Mouse (Mus musculus): ENCODE results near the gene Rara. TPM values are rescaled to one million over a fixed set of nuclear protein-coding genes. Genes with fewer than 3 reads are reported as not detected.
A peak's percentile ranks its signal among the peaks of the same experiment; 100 is the strongest.

Rara gene
- polyA plus RNA-seq (2014; fragmentation: Nextera tagmentation; extraction: Ambion mirVana): 13.2 and 14.8 TPM in 2 replicates

- ATAC-seq (ENCODE audit: low FRiP score): no peak
- H3K4me1 ChIP-seq (ENCODE audit: control insufficient read depth, insufficient read depth, low read length): peaks cover 63% of the 10 kb centered on the region
- no peaks in the 10 kb centered on the region for H3K27me3 ChIP-seq (ENCODE audit: control insufficient read depth, insufficient read depth, low read length)
- H3K9ac ChIP-seq (ENCODE audit: low read length): peak within 1 kb of the TSS; percentile 79
- no peaks in the 10 kb centered on the region for H3K9me3 ChIP-seq (ENCODE audit: control insufficient read depth, low read length)
- H3K4me2 ChIP-seq: peak within 1 kb of the TSS; percentile 81
- 6% methylated on average over 21 of the region's 21 CpGs for WGBS
- no peak within 1 kb of the TSS for H3K27ac ChIP-seq (ENCODE audit: low read depth, low read length)
- peak; percentile 87 for DNase-seq (ENCODE audit: low spot score, missing footprints)
- peak within 1 kb of the TSS; percentile 50 for H3K4me3 ChIP-seq (ENCODE audit: low read depth, low read length)
- H3K36me3 ChIP-seq (ENCODE audit: control insufficient read depth, insufficient read depth, low read length): no peaks in the 10 kb centered on the region
These were observed at the start of gene Rara for GRCm38 (mm10) chr11:98927438-98928076. Gene Rara, plus strand, starts transcription at chr11:98927818.

GRCm38 (mm10) chr11:98887703-98888102, 39.9 kb upstream of the Rara start:
- Histone ChIP-seq H3K27ac (ENCODE audit: low read depth, low read length) (no peak overlapping the region), H3K9me3 (ENCODE audit: control insufficient read depth, low read length) (no peaks in the 10 kb centered on the region), H3K4me3 (ENCODE audit: low read depth, low read length) (no peak overlapping the region), H3K9ac (ENCODE audit: low read length) (no peak overlapping the region), H3K4me2 (no peak overlapping the region), H3K4me1 (ENCODE audit: control insufficient read depth, insufficient read depth, low read length) (no peaks in the 10 kb centered on the region), H3K36me3 (ENCODE audit: control insufficient read depth, insufficient read depth, low read length) (peaks cover 27% of the 10 kb centered on the region; the same call in 1 of the 2 replicates), H3K27me3 (ENCODE audit: control insufficient read depth, insufficient read depth, low read length) (no peaks in the 10 kb centered on the region)
- 95% methylated on average over 3 of the region's 3 CpGs for WGBS
- DNase-seq (ENCODE audit: low spot score, missing footprints) (no peak), ATAC-seq (ENCODE audit: low FRiP score) (no peak)

- no peak overlapping the region for H3K27ac ChIP-seq (ENCODE audit: low read depth, low read length)
- H3K4me3 ChIP-seq (ENCODE audit: low read depth, low read length): no peak overlapping the region
- no peaks in the 10 kb centered on the region for H3K4me1 ChIP-seq (ENCODE audit: control insufficient read depth, insufficient read depth, low read length)
- ATAC-seq (ENCODE audit: low FRiP score): no peak
- H3K9me3 ChIP-seq (ENCODE audit: control insufficient read depth, low read length): no peaks in the 10 kb centered on the region
- 95% methylated on average over 4 of the region's 4 CpGs for WGBS
- DNase-seq (ENCODE audit: low spot score, missing footprints): no peak
- peaks cover 35% of the 10 kb centered on the region; the same call in 1 of the 2 replicates for H3K36me3 ChIP-seq (ENCODE audit: control insufficient read depth, insufficient read depth, low read length)
- no peaks in the 10 kb centered on the region for H3K27me3 ChIP-seq (ENCODE audit: control insufficient read depth, insufficient read depth, low read length)
- no peak overlapping the region for H3K9ac ChIP-seq (ENCODE audit: low read length)
- H3K4me2 ChIP-seq: no peak overlapping the region
These were observed 38.5 kb upstream of the Rara start for GRCm38 (mm10) chr11:98889077-98889476.

DNA sequence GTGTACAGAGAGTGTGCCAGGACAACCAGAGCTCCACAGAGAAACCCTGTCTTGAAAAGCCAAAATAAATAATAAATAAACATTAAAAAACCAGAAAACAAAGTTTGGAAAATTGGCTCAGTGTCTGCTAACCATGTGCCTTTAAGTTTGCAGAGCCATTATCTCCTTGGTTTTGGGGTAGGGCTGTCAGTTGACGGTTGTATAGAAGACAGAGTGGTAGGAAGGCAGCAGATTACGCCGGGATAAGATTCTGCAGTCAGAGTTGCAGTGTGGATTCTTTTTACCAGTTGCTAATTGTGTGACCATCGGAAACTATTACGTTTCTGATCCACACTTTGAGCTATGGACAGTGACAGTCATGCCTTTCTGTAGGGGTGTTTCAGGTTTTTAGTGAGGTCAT, 37.6 kb upstream of the Rara start:
- H3K9me3 ChIP-seq (ENCODE audit: control insufficient read depth, low read length): no peaks in the 10 kb centered on the region
- H3K27me3 ChIP-seq (ENCODE audit: control insufficient read depth, insufficient read depth, low read length): no peaks in the 10 kb centered on the region
- H3K27ac ChIP-seq (ENCODE audit: low read depth, low read length): no peak overlapping the region
- no peaks in the 10 kb centered on the region for H3K4me1 ChIP-seq (ENCODE audit: control insufficient read depth, insufficient read depth, low read length)
- H3K4me3 ChIP-seq (ENCODE audit: low read depth, low read length): no peak overlapping the region
- H3K4me2 ChIP-seq: no peak overlapping the region
- peaks cover 38% of the 10 kb centered on the region; the same call in 1 of the 2 replicates for H3K36me3 ChIP-seq (ENCODE audit: control insufficient read depth, insufficient read depth, low read length)
- DNase-seq (ENCODE audit: low spot score, missing footprints): no peak
- 94% methylated on average over 5 of the region's 5 CpGs for WGBS
- no peak for ATAC-seq (ENCODE audit: low FRiP score)
- no peak overlapping the region for H3K9ac ChIP-seq (ENCODE audit: low read length)

GRCm38 (mm10) chr11:98892426-98892825, 35.2 kb upstream of the Rara start:
- no peak overlapping the region for H3K9ac ChIP-seq (ENCODE audit: low read length)
- no peak for ATAC-seq (ENCODE audit: low FRiP score)
- no peak overlapping the region for H3K4me2 ChIP-seq
- H3K27me3 ChIP-seq (ENCODE audit: control insufficient read depth, insufficient read depth, low read length): no peaks in the 10 kb centered on the region
- 47% methylated on average over 5 of the region's 5 CpGs for WGBS
- no peak overlapping the region for H3K4me3 ChIP-seq (ENCODE audit: low read depth, low read length)
- no peak for DNase-seq (ENCODE audit: low spot score, missing footprints)
- no peaks in the 10 kb centered on the region for H3K4me1 ChIP-seq (ENCODE audit: control insufficient read depth, insufficient read depth, low read length)
- no peaks in the 10 kb centered on the region for H3K9me3 ChIP-seq (ENCODE audit: control insufficient read depth, low read length)
- H3K36me3 ChIP-seq (ENCODE audit: control insufficient read depth, insufficient read depth, low read length): peaks cover 38% of the 10 kb centered on the region
- H3K27ac ChIP-seq (ENCODE audit: low read depth, low read length): no peak overlapping the region

DNA sequence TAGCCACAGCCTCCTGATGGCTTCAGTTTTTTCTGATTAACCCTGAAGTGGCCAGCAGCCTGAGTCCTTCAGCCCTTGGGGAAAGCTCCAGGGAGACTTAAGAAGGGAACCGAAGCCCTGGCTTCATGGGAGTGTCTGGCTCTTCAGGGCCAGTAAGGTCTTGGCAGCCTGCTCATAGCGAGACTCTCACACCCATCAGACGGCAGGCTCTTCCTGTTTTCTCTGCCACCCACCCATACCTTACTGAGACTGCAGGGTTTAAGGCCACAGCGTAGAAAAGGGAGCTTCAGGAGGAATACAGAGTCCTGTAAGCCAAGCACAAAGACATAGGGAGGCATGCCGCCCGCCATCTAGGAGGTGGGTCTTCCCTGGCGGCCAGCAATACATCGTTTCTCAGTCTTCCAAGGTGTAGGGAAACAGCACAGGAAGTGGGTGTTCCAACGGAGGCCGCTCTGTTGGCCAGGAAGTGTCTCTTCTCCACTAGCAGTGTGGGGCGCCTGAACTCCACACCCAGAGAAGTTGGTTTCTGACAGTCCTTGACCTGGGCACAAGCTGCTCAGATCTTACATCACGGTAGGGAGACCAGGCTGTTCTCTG, 27.0 kb upstream of the Rara start:
- Histone ChIP-seq H3K27me3 (ENCODE audit: control insufficient read depth, insufficient read depth, low read length) (no peaks in the 10 kb centered on the region), H3K4me1 (ENCODE audit: control insufficient read depth, insufficient read depth, low read length) (peaks cover 11% of the 10 kb centered on the region), H3K36me3 (ENCODE audit: control insufficient read depth, insufficient read depth, low read length) (peaks cover 23% of the 10 kb centered on the region), H3K4me3 (ENCODE audit: low read depth, low read length) (no peak overlapping the region), H3K4me2 (no peak overlapping the region), H3K9ac (ENCODE audit: low read length) (no peak overlapping the region), H3K27ac (ENCODE audit: low read depth, low read length) (no peak overlapping the region), H3K9me3 (ENCODE audit: control insufficient read depth, low read length) (no peaks in the 10 kb centered on the region)
- no peak for DNase-seq (ENCODE audit: low spot score, missing footprints)
- ATAC-seq (ENCODE audit: low FRiP score): no peak
- 87% methylated on average over 12 of the region's 12 CpGs for WGBS

DNA sequence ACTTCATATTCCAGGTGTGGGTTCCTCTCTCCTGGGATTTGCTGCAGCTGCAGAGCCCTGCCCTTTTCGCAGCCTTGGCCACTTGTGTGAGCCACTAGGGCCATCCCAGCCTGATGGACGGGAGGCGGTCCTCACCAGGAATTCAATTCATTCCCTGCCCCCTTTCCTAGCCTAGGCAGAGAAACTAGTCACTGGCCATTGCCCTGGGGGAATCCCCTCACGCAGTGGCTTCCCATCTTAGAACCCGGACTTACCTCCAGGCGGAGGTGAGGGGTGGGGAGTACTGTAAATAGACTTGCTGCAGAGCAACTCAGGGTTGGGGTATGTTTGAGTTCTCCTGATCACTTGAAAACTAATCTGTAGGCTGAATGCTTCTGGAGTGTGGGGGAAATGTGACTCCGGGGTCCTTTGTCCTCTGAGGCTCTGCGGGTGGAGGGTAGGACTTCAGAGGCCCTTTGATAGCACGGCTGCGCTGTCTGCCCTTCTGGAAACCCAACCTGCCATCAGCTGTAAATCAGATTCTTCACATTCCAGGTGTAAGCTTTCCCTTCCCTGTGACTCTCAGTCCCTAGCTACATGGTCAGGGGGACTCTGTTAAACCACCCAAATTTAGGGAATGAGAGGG, 24.9 kb upstream of the Rara start:
- DNase-seq (ENCODE audit: low spot score, missing footprints) (peak; percentile 92), ATAC-seq (ENCODE audit: low FRiP score) (peak; percentile 42; the same call in 1 of the 2 replicates)
- WGBS: 3% methylated on average over 10 of the region's 10 CpGs
- no peaks in the 10 kb centered on the region for H3K9me3 ChIP-seq (ENCODE audit: control insufficient read depth, low read length)
- H3K27ac ChIP-seq (ENCODE audit: low read depth, low read length): no peak overlapping the region
- H3K4me3 ChIP-seq (ENCODE audit: low read depth, low read length): no peak overlapping the region
- peaks cover 15% of the 10 kb centered on the region for H3K36me3 ChIP-seq (ENCODE audit: control insufficient read depth, insufficient read depth, low read length)
- no peaks in the 10 kb centered on the region for H3K27me3 ChIP-seq (ENCODE audit: control insufficient read depth, insufficient read depth, low read length)
- no peak overlapping the region for H3K4me2 ChIP-seq
- peaks cover 13% of the 10 kb centered on the region for H3K4me1 ChIP-seq (ENCODE audit: control insufficient read depth, insufficient read depth, low read length)
- 0 out of 2 replicates have a peak overlapping the region, but pooled peaks have one; percentile 26 for H3K9ac ChIP-seq (ENCODE audit: low read length)

- no peak for DNase-seq (ENCODE audit: low spot score, missing footprints)
- no peak overlapping the region for H3K9ac ChIP-seq (ENCODE audit: low read length)
- H3K27me3 ChIP-seq (ENCODE audit: control insufficient read depth, insufficient read depth, low read length): no peaks in the 10 kb centered on the region
- H3K36me3 ChIP-seq (ENCODE audit: control insufficient read depth, insufficient read depth, low read length): peaks cover 10% of the 10 kb centered on the region
- no peaks in the 10 kb centered on the region for H3K9me3 ChIP-seq (ENCODE audit: control insufficient read depth, low read length)
- ATAC-seq (ENCODE audit: low FRiP score): no peak
- no peak overlapping the region for H3K4me2 ChIP-seq
- H3K27ac ChIP-seq (ENCODE audit: low read depth, low read length): no peak overlapping the region
- no peak overlapping the region for H3K4me3 ChIP-seq (ENCODE audit: low read depth, low read length)
- 89% methylated on average over 2 of the region's 2 CpGs for WGBS
- peaks cover 32% of the 10 kb centered on the region for H3K4me1 ChIP-seq (ENCODE audit: control insufficient read depth, insufficient read depth, low read length)
These were observed 23.0 kb upstream of the Rara start for GRCm38 (mm10) chr11:98904577-98904976.

GRCm38 (mm10) chr11:98905033-98905432, 22.6 kb upstream of the Rara start:
- Histone ChIP-seq H3K4me2 (no peak overlapping the region), H3K9me3 (ENCODE audit: control insufficient read depth, low read length) (no peaks in the 10 kb centered on the region), H3K4me1 (ENCODE audit: control insufficient read depth, insufficient read depth, low read length) (peaks cover 32% of the 10 kb centered on the region), H3K36me3 (ENCODE audit: control insufficient read depth, insufficient read depth, low read length) (peaks cover 7% of the 10 kb centered on the region), H3K27ac (ENCODE audit: low read depth, low read length) (no peak overlapping the region), H3K9ac (ENCODE audit: low read length) (no peak overlapping the region), H3K27me3 (ENCODE audit: control insufficient read depth, insufficient read depth, low read length) (no peaks in the 10 kb centered on the region), H3K4me3 (ENCODE audit: low read depth, low read length) (no peak overlapping the region)
- WGBS: 90% methylated on average over 7 of the region's 7 CpGs
- ATAC-seq (ENCODE audit: low FRiP score): no peak
- DNase-seq (ENCODE audit: low spot score, missing footprints): no peak

All from midbrain, embryonic 11.5 days (tissue).